Mouse (Mus musculus): ENCODE measurements at regions not wholly inside any gene's neighbourhood (a gene's known extent, or its start where the extent isn't known, plus 50 kb on each side); places are given as distances from the start of the nearest gene placed in this dataset.

DNA sequence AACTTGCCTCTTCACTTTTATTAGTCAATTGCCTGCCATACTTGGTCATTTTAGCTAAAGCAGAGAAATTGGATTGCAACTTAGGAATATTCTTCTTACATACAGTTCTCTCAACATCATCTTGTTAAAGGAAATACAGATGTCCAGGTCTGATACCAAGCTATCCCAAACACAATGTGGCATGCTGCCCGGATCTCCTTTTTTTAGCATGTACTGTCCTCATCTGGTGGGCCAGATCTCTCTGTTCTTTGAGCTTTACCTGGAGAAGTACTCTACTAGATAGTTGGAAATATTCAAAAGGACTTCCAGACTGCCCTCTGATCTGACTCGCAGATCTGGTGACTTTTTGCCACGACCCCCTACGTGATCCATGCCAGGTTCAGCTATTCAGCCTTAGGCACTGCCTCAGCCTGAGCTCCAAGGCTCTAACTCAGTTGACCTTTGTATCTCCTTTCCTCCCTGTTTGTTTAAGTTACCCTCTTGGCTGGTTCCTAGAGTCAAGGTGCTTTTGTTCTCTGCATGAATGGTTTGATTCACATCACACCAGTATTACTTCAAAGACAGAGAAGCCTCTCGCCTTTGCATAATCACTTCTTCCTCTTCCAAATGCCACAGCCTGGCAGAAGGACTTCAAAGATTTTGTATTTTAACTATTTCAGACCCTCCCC lies 232.9 kb upstream of the Krr1 start:
- no peak for DNase-seq (ENCODE audit: extremely low read depth, insufficient read length, low spot score)

DNA sequence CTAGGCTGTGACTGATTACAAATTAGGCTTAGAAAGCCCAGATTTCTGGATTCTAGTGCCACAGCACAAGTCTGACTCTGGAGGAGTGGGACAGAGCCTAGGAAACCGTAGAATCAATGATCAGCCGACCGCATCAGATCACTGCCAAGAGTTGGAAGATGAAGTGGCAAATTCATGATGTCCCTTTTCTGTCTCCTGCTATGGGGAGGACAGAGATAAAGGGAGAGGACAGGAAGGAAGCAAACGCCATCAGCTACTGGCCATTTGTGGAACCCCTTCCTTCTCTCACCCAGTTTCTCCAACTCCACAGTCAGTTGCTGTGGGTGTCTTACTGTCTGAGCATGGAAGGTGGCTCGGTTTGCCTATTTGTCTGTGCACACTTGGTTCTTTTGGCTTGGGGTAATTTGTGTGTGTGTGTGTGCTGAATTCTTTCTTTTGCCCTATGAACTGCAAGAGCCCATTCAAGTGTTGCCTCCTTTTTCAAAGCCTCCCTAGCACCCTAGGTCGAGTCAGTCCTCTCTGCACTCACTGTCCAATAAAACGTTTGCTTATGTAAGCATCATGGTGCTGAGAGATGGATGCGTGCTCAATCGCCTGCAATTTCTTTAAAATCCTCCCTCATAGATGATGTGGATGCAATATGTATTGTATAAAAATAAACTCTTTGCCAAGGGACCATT lies 231.7 kb upstream of the Krr1 start:
- DNase-seq (ENCODE audit: extremely low read depth, insufficient read length, low spot score) = no peak

DNA sequence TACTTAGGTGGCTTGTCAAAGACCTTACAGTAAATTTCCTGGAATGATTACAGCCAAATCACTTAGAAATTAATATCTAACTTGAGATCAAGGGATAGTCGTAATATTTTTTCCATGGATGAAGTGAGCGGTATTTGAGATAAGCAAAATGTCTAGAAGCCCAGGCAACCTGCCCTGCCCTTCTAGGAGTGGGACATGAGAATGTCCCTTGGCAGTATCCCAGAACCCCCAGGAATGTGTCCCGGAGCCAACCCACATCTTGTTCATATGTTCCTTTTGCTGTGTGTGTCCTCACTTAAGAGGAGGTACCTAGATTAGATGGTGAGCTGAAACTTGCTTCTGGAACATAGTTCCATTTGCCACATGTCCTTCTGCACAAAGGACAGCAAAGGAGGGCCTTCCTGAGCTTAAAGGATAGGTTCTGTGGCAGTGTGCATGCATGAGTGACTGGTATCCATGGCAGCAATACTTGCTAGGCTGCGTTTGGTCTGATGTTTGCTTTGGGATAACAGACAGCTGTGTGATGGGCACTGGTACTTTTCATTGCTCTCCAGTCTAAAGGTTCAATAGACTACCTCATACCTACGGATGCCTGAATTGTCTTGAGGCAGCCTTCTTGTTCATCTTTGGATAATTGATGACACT lies 231.0 kb upstream of the Krr1 start:
- DNase-seq (ENCODE audit: extremely low read depth, insufficient read length, low spot score) = peak; percentile 35

DNA sequence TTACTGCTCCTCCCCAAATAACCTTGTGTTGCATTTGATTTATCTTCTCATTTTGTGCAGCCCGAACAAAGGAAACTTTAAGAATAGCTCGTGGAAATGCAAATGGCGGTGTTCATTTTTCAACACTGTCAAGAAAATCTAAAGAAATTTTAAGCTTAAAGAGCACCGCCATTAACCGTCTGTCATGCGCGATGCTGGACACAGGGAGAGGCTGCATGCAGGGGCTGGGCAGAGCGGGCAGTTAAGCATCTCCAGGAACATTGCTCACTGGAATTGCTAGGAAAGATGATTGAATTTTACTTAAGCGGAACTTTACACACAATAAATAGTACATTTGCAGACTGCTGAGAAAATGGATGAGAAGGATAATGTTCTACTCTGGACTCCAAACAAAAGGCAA lies 229.2 kb upstream of the Krr1 start:
- no peak for DNase-seq (ENCODE audit: extremely low read depth, insufficient read length, low spot score)

DNA sequence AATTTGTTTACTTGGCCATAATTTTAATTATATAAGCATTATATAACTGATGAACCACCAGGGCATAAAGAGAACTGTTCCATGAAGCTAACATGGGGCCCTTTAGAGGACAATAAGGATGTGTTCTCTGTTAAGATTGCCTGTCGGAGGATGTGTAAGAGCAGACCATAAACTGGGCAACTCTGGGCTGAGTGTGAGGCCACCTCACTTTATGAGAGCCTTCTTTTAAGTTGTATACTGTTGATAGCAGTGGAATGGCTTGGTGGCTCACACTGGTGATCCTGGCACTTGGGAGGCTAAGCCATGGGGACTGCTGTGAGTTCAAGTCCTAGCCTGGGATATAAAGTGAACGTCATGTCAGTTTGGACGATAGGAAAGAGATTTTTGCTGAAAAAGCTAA lies 227.3 kb upstream of the Krr1 start:
- DNase-seq (ENCODE audit: extremely low read depth, insufficient read length, low spot score) = no peak

DNA sequence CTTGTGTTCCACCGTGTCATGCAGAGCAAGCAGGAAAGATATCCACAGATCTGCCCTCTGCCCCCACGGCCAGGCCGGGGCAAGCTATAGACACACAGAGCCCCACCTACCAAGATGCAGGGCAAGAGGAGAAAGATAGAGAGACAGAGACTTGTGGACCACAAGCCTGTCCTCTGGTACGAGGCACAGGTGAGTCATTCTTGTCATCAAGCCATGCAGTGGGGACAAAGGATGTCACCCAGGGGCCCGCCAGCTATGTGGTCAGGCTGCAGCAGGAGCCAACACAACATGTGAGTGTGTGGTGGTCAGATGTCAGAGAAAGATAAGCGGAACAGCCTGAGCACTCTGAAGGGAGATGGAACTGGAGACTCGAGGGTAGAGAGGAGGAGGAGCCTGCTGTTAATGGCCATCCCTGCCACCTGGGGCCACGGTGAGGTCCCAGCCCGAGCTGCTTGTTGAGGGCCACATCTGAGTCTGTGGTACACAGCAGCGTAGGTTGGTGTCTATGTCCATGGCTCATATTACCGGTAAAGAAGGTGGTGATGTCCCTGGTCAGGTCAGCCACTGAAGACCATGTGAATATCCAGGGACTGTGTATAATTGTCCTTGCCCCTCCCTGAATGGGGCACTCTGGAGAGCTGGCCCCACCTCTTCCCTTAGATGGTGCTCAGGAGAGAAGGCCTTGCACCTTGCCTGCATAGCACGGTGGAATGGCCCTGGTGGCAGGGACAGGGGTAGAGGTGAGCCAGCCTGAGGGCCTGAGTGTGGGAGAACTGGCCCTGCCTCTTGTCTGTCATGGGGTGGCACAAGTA lies 226.2 kb upstream of the Krr1 start:
- peak; percentile 65 for DNase-seq (ENCODE audit: extremely low read depth, insufficient read length, low spot score)

DNA sequence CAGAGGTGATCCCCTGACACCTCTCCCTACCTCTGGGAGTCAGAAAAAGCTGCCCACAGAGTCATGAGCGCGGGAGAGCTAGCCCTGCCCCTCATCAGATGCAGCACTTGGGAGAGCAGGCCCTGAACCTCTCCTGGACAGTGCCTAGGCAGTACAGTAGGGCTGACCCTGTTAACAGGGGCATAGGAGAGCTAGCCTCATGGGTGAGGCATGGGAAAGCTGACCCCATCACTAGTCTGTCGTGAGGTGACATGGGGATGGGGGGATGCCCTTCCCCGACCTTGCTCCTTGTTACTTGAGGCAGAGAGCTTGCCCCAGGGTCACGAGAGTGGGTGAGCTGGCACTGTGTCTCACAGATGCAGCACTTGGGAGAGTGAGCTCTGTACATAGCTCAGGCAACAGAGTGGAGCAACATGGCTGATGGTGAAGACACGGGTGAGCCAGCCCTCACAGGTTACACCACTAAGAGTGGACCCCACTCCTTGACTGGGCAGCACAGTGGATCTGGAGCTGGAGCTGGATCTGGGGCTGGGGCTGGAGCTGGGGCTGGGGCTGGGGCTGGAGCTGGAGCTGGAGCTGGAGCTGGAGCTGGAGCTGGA lies 225.5 kb upstream of the Krr1 start:
- DNase-seq (ENCODE audit: extremely low read depth, insufficient read length, low spot score) = peak; percentile 9

DNA sequence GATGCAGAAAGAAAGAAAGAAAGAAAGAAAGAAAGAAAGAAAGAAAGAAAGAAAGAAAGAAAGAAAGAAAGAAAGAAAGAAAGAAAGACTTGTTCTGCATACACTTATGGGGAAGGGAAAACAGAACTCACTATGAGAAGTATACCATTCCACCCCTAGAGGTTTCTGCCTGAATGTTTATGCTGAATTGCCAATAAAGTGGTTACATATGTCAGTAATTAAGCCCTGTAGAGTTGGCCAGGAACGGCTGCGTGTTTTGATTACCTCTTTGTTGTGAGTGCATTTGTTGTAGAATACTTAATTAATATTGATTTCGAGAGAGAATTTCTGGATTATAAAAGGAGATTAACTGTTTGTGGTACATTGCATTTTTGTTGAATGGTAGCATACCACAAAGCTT lies 224.0 kb upstream of the Krr1 start:
- no peak for DNase-seq (ENCODE audit: extremely low read depth, insufficient read length, low spot score)

DNA sequence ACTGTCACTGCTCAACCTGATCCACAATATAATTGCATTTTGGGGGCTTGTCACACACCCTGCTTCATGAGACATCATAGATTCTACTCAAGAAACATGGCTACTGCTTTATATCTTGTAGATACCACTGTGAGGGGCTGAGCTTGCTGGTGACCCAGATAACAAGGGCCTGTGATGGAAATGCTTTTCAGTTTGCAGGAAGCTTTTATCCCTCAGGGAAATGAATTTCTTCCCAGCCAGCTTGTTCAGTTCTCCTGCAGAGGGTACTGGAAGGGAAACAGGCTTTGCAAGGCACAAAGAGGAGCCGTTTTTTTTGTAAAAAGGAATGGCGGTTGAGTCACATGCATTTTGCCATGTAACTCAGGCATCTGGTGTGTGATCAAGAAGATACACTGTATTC lies 218.8 kb upstream of the Krr1 start:
- no peak for DNase-seq (ENCODE audit: extremely low read depth, insufficient read length, low spot score)

DNA sequence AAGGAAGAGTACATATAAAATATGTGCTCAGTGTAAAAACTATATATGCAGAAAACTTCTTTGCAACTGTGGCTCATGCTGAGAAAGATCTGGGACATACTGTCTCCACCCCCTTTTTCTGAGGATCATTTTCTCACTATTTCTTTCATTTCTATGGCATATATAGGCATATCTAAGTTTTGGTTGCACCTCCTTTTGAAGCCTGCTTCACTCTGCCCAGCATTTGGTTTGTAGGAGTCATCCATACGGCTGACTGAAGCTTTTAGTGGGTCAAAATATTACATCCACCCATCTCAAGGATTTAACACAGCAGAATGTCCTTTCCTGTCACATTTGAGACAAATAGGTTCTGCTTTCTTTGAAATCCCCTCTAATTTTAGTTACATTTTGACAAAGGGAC lies 216.5 kb upstream of the Krr1 start:
- no peak for DNase-seq (ENCODE audit: extremely low read depth, insufficient read length, low spot score)

DNA sequence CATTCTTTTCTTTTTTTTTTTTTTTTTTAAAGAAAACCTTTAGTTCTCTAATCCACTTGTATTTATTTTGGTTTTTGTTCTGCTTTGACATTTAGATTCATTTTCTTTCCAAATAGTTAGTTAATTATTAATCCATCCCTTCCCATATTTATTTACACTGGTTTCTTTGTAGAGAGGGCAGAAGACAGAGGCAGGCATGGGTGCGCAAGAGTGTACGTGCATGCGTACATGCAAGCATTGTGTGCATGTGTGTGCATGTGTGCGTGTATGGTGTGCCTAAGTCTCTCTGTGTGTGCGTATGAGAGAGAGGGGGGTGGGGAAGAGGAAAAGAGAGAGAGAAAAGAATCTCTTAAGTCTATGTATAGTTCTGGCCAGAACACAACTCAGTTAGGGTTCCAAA lies 215.9 kb upstream of the Krr1 start:
- no peak for DNase-seq (ENCODE audit: extremely low read depth, insufficient read length, low spot score)

DNA sequence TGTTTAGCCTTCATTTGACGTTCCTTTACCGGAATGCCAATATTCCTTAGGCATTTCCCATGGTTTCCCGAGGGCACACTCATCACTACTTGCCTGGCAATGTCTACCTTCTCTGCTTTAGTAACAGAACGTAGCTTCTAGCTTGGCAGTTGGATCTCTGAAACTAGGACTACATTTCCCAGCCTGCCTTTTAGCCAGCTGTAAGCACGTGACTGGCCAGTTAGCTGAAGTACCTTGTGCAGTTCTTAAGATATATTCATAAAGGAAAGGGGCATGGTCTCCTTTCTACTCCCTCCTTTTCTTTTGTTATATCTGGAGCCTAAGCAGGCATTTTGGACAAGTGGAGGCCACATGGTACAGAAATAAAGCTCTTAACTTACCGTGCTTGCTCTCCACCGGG lies 214.8 kb upstream of the Krr1 start:
- DNase-seq (ENCODE audit: extremely low read depth, insufficient read length, low spot score) = no peak

DNA sequence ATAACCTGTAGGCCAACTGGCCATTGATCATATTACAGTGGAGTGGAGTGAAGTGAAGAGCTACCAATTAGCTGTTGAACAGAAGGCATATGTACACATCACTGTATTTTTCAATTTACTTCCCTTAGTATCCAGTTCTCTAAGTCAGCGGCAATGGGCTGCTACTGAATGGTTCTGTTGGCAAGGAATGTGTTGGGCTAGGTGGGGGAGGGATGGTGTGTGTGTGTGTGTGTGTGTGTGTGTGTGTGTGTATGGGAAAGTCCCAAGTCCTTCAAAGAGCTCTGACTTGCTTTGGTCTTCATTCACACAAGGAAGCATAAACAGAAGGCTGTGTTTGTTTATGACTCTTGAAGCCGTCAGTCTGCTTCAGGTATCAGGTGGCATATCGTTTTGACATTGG lies 213.0 kb upstream of the Krr1 start:
- DNase-seq (ENCODE audit: extremely low read depth, insufficient read length, low spot score) = no peak

DNA sequence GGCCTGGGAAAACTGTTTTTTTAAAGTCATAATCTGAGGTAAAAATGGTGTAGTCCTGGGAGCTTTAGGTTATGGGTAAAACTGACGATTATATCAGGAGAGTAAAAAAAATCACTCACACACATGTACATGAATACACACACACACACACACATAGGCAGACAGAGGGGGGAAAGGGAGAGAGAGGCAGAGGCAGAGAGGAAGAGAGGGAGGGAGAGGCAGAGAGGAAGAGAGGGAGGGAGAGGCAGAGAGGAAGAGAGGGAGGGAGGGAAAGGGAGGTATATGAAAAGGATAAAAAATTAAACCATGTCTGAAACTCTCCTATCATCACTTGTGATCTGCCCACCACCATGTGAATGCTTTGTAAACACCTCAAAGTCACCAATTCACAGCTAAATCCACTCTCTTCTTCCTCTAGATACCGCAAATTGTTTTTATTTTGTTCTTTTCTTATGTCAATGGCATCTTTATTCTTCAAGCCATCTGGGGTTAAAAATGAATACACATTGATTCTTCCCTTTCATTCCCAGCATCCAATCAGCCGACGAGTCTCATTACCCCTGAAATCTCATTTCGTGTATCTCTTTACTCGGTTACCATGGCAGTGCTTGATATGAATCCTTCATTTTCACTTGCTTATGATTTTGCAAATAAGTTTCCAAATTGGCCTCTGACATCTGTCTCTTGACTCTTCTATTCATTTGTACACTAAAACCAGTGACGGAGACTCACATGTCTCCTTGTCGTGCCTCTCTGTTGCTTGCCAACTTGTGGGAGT lies 209.5 kb upstream of the Krr1 start:
- no peak for DNase-seq (ENCODE audit: extremely low read depth, insufficient read length, low spot score)

DNA sequence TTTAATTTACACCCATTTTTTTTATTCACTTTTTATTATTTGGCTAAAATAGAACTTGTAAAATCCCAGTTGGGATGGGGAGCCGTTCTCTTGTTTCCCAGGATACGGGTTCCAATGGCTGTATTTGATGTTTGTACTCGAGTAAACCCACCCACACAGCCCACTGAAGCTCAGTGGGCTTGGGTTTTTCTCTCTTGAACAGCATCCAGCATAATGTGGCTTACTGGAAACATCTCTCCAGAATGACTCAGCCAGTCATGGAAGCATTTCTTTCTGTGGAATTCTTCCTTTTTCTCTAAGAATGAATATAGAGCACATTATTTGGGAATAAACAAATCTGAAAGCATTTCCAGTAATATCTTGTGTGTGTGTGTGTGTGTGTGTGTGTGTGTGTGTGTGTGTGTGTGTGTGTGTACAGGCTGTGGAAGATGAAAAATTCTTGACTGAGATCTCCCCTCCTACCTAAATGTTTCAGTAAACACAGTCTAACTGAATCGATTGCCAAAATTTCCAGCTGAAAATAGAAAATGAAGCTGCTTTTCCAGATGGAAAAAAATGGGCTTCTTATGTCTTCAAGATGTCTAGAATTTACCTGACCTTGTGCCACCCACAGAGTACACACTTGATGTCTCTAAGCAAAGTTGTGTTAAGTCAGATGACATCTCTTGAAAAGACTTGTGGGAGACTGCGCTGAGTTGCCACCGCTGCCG lies 205.3 kb upstream of the Krr1 start:
- DNase-seq (ENCODE audit: extremely low read depth, insufficient read length, low spot score) = peak; percentile 29

DNA sequence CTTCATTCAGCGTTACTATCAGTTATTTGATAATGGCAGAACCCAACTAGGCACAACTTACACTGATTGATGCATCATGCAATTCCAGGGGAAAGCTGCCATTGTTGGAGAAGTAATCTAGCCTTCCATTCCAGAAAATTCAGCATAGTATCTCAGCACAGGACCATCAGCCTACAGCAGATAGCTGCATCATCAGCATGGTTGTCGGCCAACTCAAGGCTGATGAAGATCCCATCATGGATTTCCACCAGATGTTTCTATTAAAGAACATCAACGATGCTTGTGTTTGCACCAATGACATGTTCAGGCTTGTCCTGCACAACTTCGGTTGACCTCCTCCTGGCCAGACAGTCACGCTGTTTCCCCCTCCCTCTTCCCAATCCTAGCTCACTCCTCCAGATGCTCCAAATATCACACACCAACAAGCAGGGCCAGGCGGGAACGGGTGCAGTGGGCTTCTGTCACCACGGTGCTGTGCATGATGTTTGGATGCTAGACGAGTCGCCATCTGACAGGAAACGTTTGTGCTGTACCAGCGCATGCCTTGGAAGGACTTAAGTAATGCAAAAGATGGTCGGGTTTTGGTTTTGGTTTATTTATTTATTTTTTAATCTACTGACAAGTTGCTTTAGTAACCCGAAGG lies 204.5 kb upstream of the Krr1 start:
- DNase-seq (ENCODE audit: extremely low read depth, insufficient read length, low spot score) = no peak

DNA sequence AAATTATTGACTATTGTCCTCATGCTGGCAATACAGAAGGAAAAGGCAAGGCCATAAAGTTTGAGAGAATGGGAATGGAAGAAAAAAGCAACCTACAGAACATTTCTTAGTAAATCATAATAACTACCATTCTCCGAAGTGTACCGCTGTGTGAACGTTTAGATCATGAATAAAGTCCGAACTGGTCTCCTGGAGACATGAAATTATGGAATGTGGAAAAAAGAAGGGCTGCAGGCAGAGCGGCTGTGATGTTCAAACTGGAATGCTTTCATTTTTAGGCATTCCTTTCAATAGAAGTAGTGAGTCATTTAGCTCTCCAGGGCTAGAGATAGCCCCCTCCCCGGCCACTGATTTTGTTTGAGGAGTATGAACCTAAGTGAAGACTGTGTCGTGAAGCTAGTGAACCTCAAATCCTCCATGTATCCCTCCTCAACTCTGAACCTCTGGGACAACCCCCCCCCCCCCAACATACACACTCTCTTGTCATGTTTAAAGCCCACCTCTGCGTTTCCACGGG lies 202.9 kb upstream of the Krr1 start:
- DNase-seq (ENCODE audit: extremely low read depth, insufficient read length, low spot score) = no peak

DNA sequence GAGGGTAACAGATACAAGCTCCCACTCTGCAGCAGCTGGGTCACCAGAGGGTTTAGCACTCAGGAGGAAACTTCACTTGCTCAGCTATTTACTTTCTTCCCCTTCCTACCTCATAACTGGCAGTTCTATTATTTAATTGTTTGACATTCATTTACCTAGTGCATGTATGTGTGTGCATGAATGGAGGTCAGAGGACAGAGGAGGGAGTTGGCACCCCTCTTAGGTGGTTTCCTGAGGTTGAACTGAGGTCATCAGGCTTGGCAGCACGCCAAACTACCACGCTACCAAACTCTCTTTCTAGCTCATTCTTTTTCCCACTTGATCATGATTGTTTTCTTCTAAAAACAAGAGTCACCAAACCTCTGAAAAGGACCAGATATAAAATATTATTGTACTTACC lies 202.4 kb upstream of the Krr1 start:
- DNase-seq (ENCODE audit: extremely low read depth, insufficient read length, low spot score) = no peak

DNA sequence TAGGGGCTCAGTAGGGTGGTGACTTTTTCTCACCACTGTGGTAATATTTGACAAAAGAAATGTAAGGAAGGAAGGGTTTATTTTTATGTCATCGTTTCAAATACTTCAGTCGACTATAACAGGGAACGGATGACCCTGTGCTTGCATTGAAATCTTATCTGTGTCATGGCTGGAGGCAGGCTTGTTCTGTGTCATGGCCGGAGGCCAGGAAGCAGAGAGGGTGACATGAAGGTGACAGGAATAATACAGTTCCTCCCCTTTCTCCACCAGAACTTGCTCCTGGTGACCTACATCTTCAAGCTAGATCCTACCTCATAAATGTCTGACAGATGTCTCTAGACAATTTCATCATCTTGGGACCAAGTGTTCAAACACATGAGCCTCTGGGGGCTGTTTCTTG lies 201.5 kb upstream of the Krr1 start:
- DNase-seq (ENCODE audit: extremely low read depth, insufficient read length, low spot score) = no peak

Data from 3134 (cell line).